Mouse (Mus musculus) cerebellum, adult 2 months (tissue): ENCODE measurements around the gene Gbp10.
"Not testable (repeated sequence)": the region's sequence is repeated elsewhere in the genome, so short reads cannot be mapped to it uniquely, and the experiment has no call there.

ENCODE experiments used
- CTCF ChIP-seq: fragments of 200-500 bp; IDR thresholded peaks from 2 replicates; pipeline ENCODE4 v1.5.1; 2011; ENCODE audit warnings: low read depth, mild to moderate bottlenecking, control low read depth, low read length, moderate library complexity, borderline replicate concordance; ENCODE audit not compliant: insufficient read depth
- POLR2A ChIP-seq: fragments of 200-500 bp; IDR thresholded peaks from 2 replicates; pipeline ENCODE4 v1.6.1; 2011; ENCODE audit warnings: low read length, control low read depth, borderline replicate concordance; ENCODE audit not compliant: insufficient read depth

DNA sequence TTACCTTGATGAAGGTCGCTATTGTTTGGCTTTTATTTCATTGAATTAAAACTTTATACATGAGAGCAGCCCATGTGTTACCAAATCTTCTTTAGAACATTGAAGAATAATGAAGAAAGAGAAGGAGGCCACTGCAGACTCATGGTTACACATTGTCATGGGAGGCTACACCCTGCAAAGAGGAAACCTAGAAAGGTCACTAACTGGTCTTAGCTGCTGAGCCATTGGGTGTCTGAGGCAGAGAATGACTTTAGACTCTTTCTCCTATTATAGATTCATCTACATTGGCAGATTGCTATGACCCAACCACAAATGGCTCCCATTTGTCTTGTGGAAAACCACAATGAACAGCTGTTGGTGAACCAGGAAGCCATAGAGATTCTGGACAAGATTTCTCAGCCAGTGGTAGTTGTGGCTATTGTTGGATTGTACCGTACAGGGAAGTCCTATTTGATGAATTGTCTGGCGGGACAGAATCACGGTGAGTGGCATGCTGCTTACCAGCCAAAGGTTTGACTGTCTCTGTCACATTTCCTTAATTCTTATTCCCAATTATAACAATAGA, 38.5 kb downstream of the Gbp10 start:
- TF ChIP-seq CTCF, POLR2A: not testable (repeated sequence)
